Mouse (Mus musculus) thymus, adult 2 months (tissue): ENCODE results near the gene Ets1.

Source experiments
- CTCF ChIP-seq: fragments of 200-500 bp; IDR thresholded peaks from 2 replicates; pipeline ENCODE4 v1.5.1; 2012; ENCODE audit warnings: mild to moderate bottlenecking, control low read depth, low read length, moderate library complexity, borderline replicate concordance; ENCODE audit not compliant: control insufficient read depth, poor library complexity, insufficient read depth; ENCODE audit errors: extremely low read depth
- POLR2A ChIP-seq: fragments of 200-500 bp; IDR thresholded peaks from 2 replicates; pipeline ENCODE4 v1.6.1; 2012; ENCODE audit warnings: mild to moderate bottlenecking, low read length, control low read depth, moderate library complexity; ENCODE audit not compliant: control insufficient read depth, poor library complexity, insufficient read depth; ENCODE audit errors: extremely low read depth

GRCm38 (mm10) chr9:32617430-32617768, 18.6 kb upstream of the Ets1 start:
- TF ChIP-seq CTCF (no peak), POLR2A (no peak)
